Mouse (Mus musculus) hindbrain, embryonic 16.5 days (tissue): ENCODE data around the gene Dlgap3. TPM values are rescaled to one million over a fixed set of nuclear protein-coding genes. Genes with fewer than 3 reads are reported as not detected.

Experiments used
- ATAC-seq: fragments of 200-750 bp; cut with Nextera tagmentation; 2 replicates; pipeline ENCODE4 v1.8.0; 2017; ENCODE audit warnings: moderate TSS enrichment, moderate library complexity
- H3K27ac ChIP-seq: fragments of 300-500 bp; sonication (generic); 2 replicates; pipeline ENCODE4 v1.5.1; 2014; ENCODE audit warnings: low read depth, mild to moderate bottlenecking, control low read depth, low read length, moderate library complexity
- H3K27me3 ChIP-seq: fragments of 300-500 bp; sonication (generic); replicated peaks from 2 replicates; pipeline ENCODE4 v1.6.1; 2014; ENCODE audit warnings: low read length; ENCODE audit not compliant: control insufficient read depth, insufficient read depth
- H3K36me3 ChIP-seq: fragments of 300-500 bp; sonication (generic); 2 replicates; pipeline ENCODE4 v1.6.1; 2014; ENCODE audit warnings: mild to moderate bottlenecking, low read length, moderate library complexity, mixed read lengths; ENCODE audit not compliant: control insufficient read depth, insufficient read depth
- H3K4me1 ChIP-seq: fragments of 300-500 bp; sonication (generic); 2 replicates; pipeline ENCODE4 v1.6.1; 2014; ENCODE audit warnings: low read depth, low read length; ENCODE audit not compliant: control insufficient read depth, insufficient read depth
- H3K4me2 ChIP-seq: fragments of 300-500 bp; sonication (generic); 2 replicates; pipeline ENCODE4 v1.6.1; 2014; ENCODE audit warnings: mild to moderate bottlenecking, low read length, control low read depth, moderate library complexity
- H3K4me3 ChIP-seq: fragments of 300-500 bp; sonication (generic); 2 replicates; pipeline ENCODE4 v1.5.1; 2014; ENCODE audit warnings: mild to moderate bottlenecking, low read length, control low read depth, moderate library complexity
- H3K9ac ChIP-seq: fragments of 300-500 bp; sonication (generic); 2 replicates; pipeline ENCODE4 v1.6.1; 2014; ENCODE audit warnings: low read depth, mild to moderate bottlenecking, control low read depth, low read length, moderate library complexity
- H3K9me3 ChIP-seq: fragments of 300-500 bp; sonication (generic); 2 replicates; pipeline ENCODE4 v1.6.1; 2014; ENCODE audit warnings: mild to moderate bottlenecking, low read length, moderate library complexity; ENCODE audit not compliant: control insufficient read depth
- WGBS: fragments of 180-500 bp; shearing (Covaris S2); extraction: QIAGEN DNeasy Blood & Tissue Kit; methylation state at CpG from one replicate; pipeline ENCODE4 v1.1.7; 2014; 5-methylcytosine and 5-hydroxymethylcytosine counted together
- polyA plus RNA-seq: library from polyadenylated mRNA; unstranded; fragments of >200 nt; fragmentation: Nextera tagmentation; extraction: Ambion mirVana; gene quantifications from 2 replicates; pipeline ENCODE4 v1.2.1, GENCODE M21; 2015

Gene Dlgap3
- polyA plus RNA-seq, 1 experiment from 2014 or later, result 21.0 TPM

- Histone ChIP-seq H3K36me3 (no peaks in the 10 kb centered on the region), H3K4me2 (peak overlapping the region; percentile 42; the same call in 1 of the 2 replicates), H3K9ac (no peak overlapping the region; the same call in 1 of the 2 replicates), H3K27me3 (no peaks in the 10 kb centered on the region), H3K4me3 (0 out of 2 replicates have a peak overlapping the region, but pooled peaks have one; percentile 8), H3K27ac (no peak overlapping the region), H3K4me1 (peaks cover 36% of the 10 kb centered on the region), H3K9me3 (no peaks in the 10 kb centered on the region)
- ATAC-seq, result no peak
- 13% methylated on average over 7 of the region's 7 CpGs for WGBS
These were observed 3.1 kb downstream of the Dlgap3 start for GRCm38 (mm10) chr4:127172119-127172518.

- WGBS, result 70% methylated on average over 4 of the region's 4 CpGs
- peak overlapping the region; percentile 0; the same call in 1 of the 2 replicates for H3K9ac ChIP-seq
- H3K36me3 ChIP-seq, result no peaks in the 10 kb centered on the region
- H3K4me3 ChIP-seq, result no peak overlapping the region
- H3K9me3 ChIP-seq, result no peaks in the 10 kb centered on the region
- no peak for ATAC-seq
- H3K4me2 ChIP-seq, result peak overlapping the region; percentile 42; the same call in 1 of the 2 replicates
- peaks cover 34% of the 10 kb centered on the region for H3K4me1 ChIP-seq
- H3K27me3 ChIP-seq, result no peaks in the 10 kb centered on the region
- no peak overlapping the region for H3K27ac ChIP-seq
These were observed 3.6 kb downstream of the Dlgap3 start for GRCm38 (mm10) chr4:127172614-127173013.

- H3K27ac ChIP-seq, result no peak overlapping the region
- H3K9ac ChIP-seq, result 0 out of 2 replicates have a peak overlapping the region, but pooled peaks have one; percentile 28
- peaks cover 29% of the 10 kb centered on the region for H3K4me1 ChIP-seq
- H3K27me3 ChIP-seq, result no peaks in the 10 kb centered on the region
- no peaks in the 10 kb centered on the region for H3K9me3 ChIP-seq
- ATAC-seq, result no peak
- 9% methylated on average over 8 of the region's 8 CpGs for WGBS
- H3K4me2 ChIP-seq, result peak overlapping the region; percentile 42
- no peak overlapping the region for H3K4me3 ChIP-seq
- H3K36me3 ChIP-seq, result no peaks in the 10 kb centered on the region
These were observed 4.5 kb downstream of the Dlgap3 start for GRCm38 (mm10) chr4:127173461-127173860.

GRCm38 (mm10) chr4:127174075-127174899, 5.3 kb downstream of the Dlgap3 start:
- H3K4me3 ChIP-seq, result no peak overlapping the region
- H3K4me2 ChIP-seq, result no peak overlapping the region; the same call in 1 of the 2 replicates
- ATAC-seq, result no peak
- no peak overlapping the region for H3K9ac ChIP-seq
- H3K4me1 ChIP-seq, result peaks cover 31% of the 10 kb centered on the region
- 60% methylated on average over 8 of the region's 8 CpGs for WGBS
- H3K27ac ChIP-seq, result no peak overlapping the region
- no peaks in the 10 kb centered on the region for H3K36me3 ChIP-seq
- H3K9me3 ChIP-seq, result no peaks in the 10 kb centered on the region
- no peaks in the 10 kb centered on the region for H3K27me3 ChIP-seq

GRCm38 (mm10) chr4:127174900-127175278, 5.9 kb downstream of the Dlgap3 start:
- Histone ChIP-seq H3K27me3 (no peaks in the 10 kb centered on the region), H3K4me1 (peaks cover 37% of the 10 kb centered on the region), H3K4me3 (no peak overlapping the region), H3K4me2 (no peak overlapping the region), H3K9me3 (no peaks in the 10 kb centered on the region), H3K36me3 (no peaks in the 10 kb centered on the region), H3K9ac (no peak overlapping the region), H3K27ac (no peak overlapping the region)
- WGBS, result 69% methylated on average over 4 of the region's 4 CpGs
- ATAC-seq, result no peak

GRCm38 (mm10) chr4:127177961-127178360, 9.0 kb downstream of the Dlgap3 start:
- H3K9ac ChIP-seq, result no peak overlapping the region
- 81% methylated on average over 11 of the region's 11 CpGs for WGBS
- no peak overlapping the region for H3K27ac ChIP-seq

GRCm38 (mm10) chr4:127178671-127179070, 9.7 kb downstream of the Dlgap3 start:
- Histone ChIP-seq H3K4me2 (no peak overlapping the region; the same call in 1 of the 2 replicates), H3K27me3 (no peaks in the 10 kb centered on the region), H3K9ac (no peak overlapping the region), H3K36me3 (no peaks in the 10 kb centered on the region), H3K4me3 (no peak overlapping the region), H3K27ac (no peak overlapping the region), H3K9me3 (no peaks in the 10 kb centered on the region), H3K4me1 (peaks cover 11% of the 10 kb centered on the region)
- 41% methylated on average over 9 of the region's 9 CpGs for WGBS
- ATAC-seq, result no peak

More at GRCm38 (mm10) chr4:127177961-127178360, 9.0 kb downstream of the Dlgap3 start:
- Histone ChIP-seq H3K27me3 (no peaks in the 10 kb centered on the region), H3K36me3 (no peaks in the 10 kb centered on the region), H3K4me3 (no peak overlapping the region), H3K4me1 (peaks cover 17% of the 10 kb centered on the region), H3K9me3 (no peaks in the 10 kb centered on the region), H3K4me2 (no peak overlapping the region)
- ATAC-seq, result no peak

- Histone ChIP-seq H3K4me1 (peaks cover 11% of the 10 kb centered on the region), H3K27me3 (no peaks in the 10 kb centered on the region), H3K9me3 (no peaks in the 10 kb centered on the region), H3K4me2 (peak overlapping the region; percentile 46), H3K27ac (peak overlapping the region; percentile 51), H3K9ac (peak overlapping the region; percentile 13; the same call in 1 of the 2 replicates), H3K36me3 (no peaks in the 10 kb centered on the region), H3K4me3 (peak overlapping the region; percentile 12)
- 6% methylated on average over 19 of the region's 19 CpGs for WGBS
- peak; percentile 32; the same call in 1 of the 2 replicates for ATAC-seq
These were observed 10.8 kb downstream of the Dlgap3 start for GRCm38 (mm10) chr4:127179469-127180449.
